Mouse (Mus musculus) olfactory bulb, adult 2 months (tissue): ENCODE data around the gene Chrnb2. TPM values are rescaled to one million over a fixed set of nuclear protein-coding genes. Genes with fewer than 3 reads are reported as not detected.

Source experiments
- H3K27ac ChIP-seq: fragments of 200-500 bp; 2 replicates; pipeline ENCODE4 v1.5.1; 2012; ENCODE audit warnings: low read depth, low read length; ENCODE audit not compliant: insufficient read depth
- H3K4me1 ChIP-seq: fragments of 200-500 bp; 2 replicates; pipeline ENCODE4 v1.6.1; 2012; ENCODE audit warnings: low read length; ENCODE audit not compliant: control insufficient read depth, insufficient read depth
- H3K4me3 ChIP-seq: fragments of 200-500 bp; 2 replicates; pipeline ENCODE4 v1.5.1; 2012; ENCODE audit warnings: mild to moderate bottlenecking, low read depth, low read length, moderate library complexity; ENCODE audit not compliant: insufficient read depth
- CTCF ChIP-seq: fragments of 200-500 bp; IDR thresholded peaks from 2 replicates; pipeline ENCODE4 v1.5.1; 2012; ENCODE audit warnings: low read depth, mild to moderate bottlenecking, low read length, moderate library complexity; ENCODE audit not compliant: insufficient read depth
- POLR2A ChIP-seq: fragments of 200-500 bp; IDR thresholded peaks from 2 replicates; pipeline ENCODE4 v1.6.1; 2012; ENCODE audit warnings: mild to moderate bottlenecking, low read depth, low read length, moderate library complexity; ENCODE audit not compliant: insufficient read depth
- WGBS: fragments of 180-500 bp; shearing (Covaris S2); methylation state at CpG from one replicate; pipeline ENCODE4 v1.1.7; 2018; 5-methylcytosine and 5-hydroxymethylcytosine counted together
- polyA plus RNA-seq: library from polyadenylated mRNA; stranded (reverse); fragments of >200 nt; gene quantifications from 2 replicates; pipeline ENCODE4 v1.2.4, GENCODE M21; 2012; ENCODE audit warnings: low replicate concordance; ENCODE audit not compliant: missing spikeins, insufficient read depth, insufficient read length

The Chrnb2 gene
- polyA plus RNA-seq, 1 experiment: not detected

DNA sequence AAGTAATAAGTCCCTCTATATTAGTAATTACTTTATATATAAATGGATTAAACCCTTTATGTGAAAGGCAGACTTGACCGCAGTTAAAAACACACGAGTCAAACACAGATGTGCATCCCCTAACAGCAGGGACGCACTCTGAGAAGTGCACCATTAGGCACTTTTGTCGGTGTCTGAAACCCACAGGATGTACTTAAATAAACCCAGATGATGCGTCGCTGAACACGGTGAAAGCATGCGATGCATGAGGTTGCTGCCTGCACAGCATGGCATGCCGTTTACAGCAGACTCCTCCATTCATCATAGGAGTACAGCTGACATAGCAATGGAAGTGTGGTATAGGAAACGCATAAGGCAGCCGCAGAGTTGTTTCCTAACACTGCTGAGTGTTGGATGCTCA, 64.0 kb downstream of the Chrnb2 start:
- no peak overlapping the region for H3K4me3 ChIP-seq
- no peak overlapping the region for H3K27ac ChIP-seq
- no peaks in the 10 kb centered on the region for H3K4me1 ChIP-seq
- WGBS: 40% methylated on average over 11 of the region's 11 CpGs
- TF ChIP-seq CTCF (no peak), POLR2A (no peak)

DNA sequence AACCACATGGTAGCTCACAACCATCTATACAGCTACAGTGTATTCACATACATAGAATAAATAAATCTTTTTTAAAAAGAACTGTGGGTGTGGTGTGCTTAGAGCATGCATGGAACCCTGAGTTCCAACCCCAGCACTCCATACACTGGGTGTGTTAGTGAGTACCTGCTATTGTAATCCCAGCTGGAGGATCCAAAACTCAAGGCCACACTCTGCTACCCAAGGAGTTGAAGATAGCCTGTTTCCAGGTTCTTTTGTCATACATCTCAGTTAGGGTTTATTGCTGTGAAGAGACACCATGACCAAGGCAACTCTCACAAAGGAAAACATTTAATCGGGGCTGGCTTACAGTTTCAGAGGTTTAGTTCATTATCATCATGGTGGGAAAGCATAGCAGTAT, 65.5 kb downstream of the Chrnb2 start:
- TF ChIP-seq POLR2A: no peak
- no peak for TF ChIP-seq CTCF
- WGBS: 91% methylated on average over 1 of the region's 1 CpGs
- Histone ChIP-seq H3K4me1 (no peaks in the 10 kb centered on the region), H3K4me3 (no peak overlapping the region), H3K27ac (no peak overlapping the region)

Other genes with a start within 250 kb of the Chrnb2 start
- not detected in 2 replicates for gene Kcnn3, start 244.5 kb downstream of the Chrnb2 start, polyA plus RNA-seq
- 226 and 246 TPM in 2 replicates for gene Adar, start 49.6 kb downstream of the Chrnb2 start, polyA plus RNA-seq
- gene Ube2q1, start 9.0 kb upstream of the Chrnb2 start, polyA plus RNA-seq: 231 TPM in 1 of 2 replicates, not detected in the other
- not detected in 2 replicates for gene She, start 66.7 kb upstream of the Chrnb2 start, polyA plus RNA-seq
- not detected in 2 replicates for gene Il6ra, start 148.6 kb upstream of the Chrnb2 start, polyA plus RNA-seq
- gene Atp8b2, start 198.9 kb upstream of the Chrnb2 start, polyA plus RNA-seq: not detected in 2 replicates
- not detected in 2 replicates for gene Hax1, start 234.1 kb upstream of the Chrnb2 start, polyA plus RNA-seq